Mouse (Mus musculus): ENCODE measurements around the gene Cdh4.

The Cdh4 gene

GRCm38 (mm10) chr2:179442191-179442540, at the start of gene Cdh4:
Gene Cdh4 (plus strand): TSS chr2:179442431.
- DNase-seq, result peak; percentile 71

- no peak for DNase-seq
These were observed 46.8 kb upstream of the Cdh4 start for GRCm38 (mm10) chr2:179395442-179395841.

GRCm38 (mm10) chr2:179399645-179400249, 42.5 kb upstream of the Cdh4 start:
- DNase-seq, result no peak

GRCm38 (mm10) chr2:179410866-179411561, 31.2 kb upstream of the Cdh4 start:
- no peak for DNase-seq

GRCm38 (mm10) chr2:179412966-179413365, 29.3 kb upstream of the Cdh4 start:
- no peak for DNase-seq

- no peak for DNase-seq
These were observed 28.0 kb upstream of the Cdh4 start for GRCm38 (mm10) chr2:179414253-179414652.

- DNase-seq, result no peak
These were observed 27.5 kb upstream of the Cdh4 start for GRCm38 (mm10) chr2:179414704-179415103.

- no peak for DNase-seq
These were observed 26.3 kb upstream of the Cdh4 start for GRCm38 (mm10) chr2:179415892-179416403.

GRCm38 (mm10) chr2:179416587-179417227, 25.5 kb upstream of the Cdh4 start:
- DNase-seq, result no peak

GRCm38 (mm10) chr2:179425602-179426001, 16.6 kb upstream of the Cdh4 start:
- no peak for DNase-seq

GRCm38 (mm10) chr2:179428889-179429288, 13.3 kb upstream of the Cdh4 start:
- no peak for DNase-seq

- DNase-seq, result no peak
These were observed 2.1 kb upstream of the Cdh4 start for GRCm38 (mm10) chr2:179440161-179440560.

- DNase-seq, result no peak
These were observed 1.1 kb upstream of the Cdh4 start for GRCm38 (mm10) chr2:179441086-179441485.

GRCm38 (mm10) chr2:179441717-179442116, 514 bp upstream of the Cdh4 start:
- DNase-seq, result no peak

GRCm38 (mm10) chr2:179442541-179443225, 452 bp downstream of the Cdh4 start:
- DNase-seq, result peak; percentile 10

- DNase-seq, result peak; percentile 6
These were observed 1.1 kb downstream of the Cdh4 start for GRCm38 (mm10) chr2:179443226-179443815.

GRCm38 (mm10) chr2:179443959-179444358, 1.7 kb downstream of the Cdh4 start:
- no peak for DNase-seq

- no peak for DNase-seq
These were observed 6.0 kb downstream of the Cdh4 start for GRCm38 (mm10) chr2:179448256-179448655.

- DNase-seq, result no peak
These were observed 6.8 kb downstream of the Cdh4 start for GRCm38 (mm10) chr2:179449018-179449417.

GRCm38 (mm10) chr2:179459196-179459595, 17.0 kb downstream of the Cdh4 start:
- DNase-seq, result no peak

- DNase-seq, result no peak
These were observed 17.4 kb downstream of the Cdh4 start for GRCm38 (mm10) chr2:179459606-179460005.

GRCm38 (mm10) chr2:179463514-179463913, 21.3 kb downstream of the Cdh4 start:
- no peak for DNase-seq

- no peak for DNase-seq
These were observed 25.7 kb downstream of the Cdh4 start for GRCm38 (mm10) chr2:179467839-179468445.

Data from lung, postnatal 36 days (tissue).